Mouse (Mus musculus): ENCODE data around the gene Arhgap35. TPM values are rescaled to one million over a fixed set of nuclear protein-coding genes. Genes with fewer than 3 reads are reported as not detected.

Gene Arhgap35
- total and polyA plus RNA-seq, 2 experiments from 2014 or later: 9.7 to 57.5 TPM

- Histone ChIP-seq H3K4me2 (ENCODE audit: low read depth, low read length) (peak overlapping the region; percentile 22; the same call in 1 of the 2 replicates), H3K27me3 (ENCODE audit: control insufficient read depth, insufficient read depth, low read length) (no peaks in the 10 kb centered on the region), H3K27ac (ENCODE audit: low read depth) (peak overlapping the region; percentile 79), H3K4me3 (ENCODE audit: low read depth, low read length) (no peak overlapping the region), H3K9ac (replicated peaks; ENCODE audit: low read depth, low read length) (no peak overlapping the region), H3K36me3 (replicated peaks; ENCODE audit: control insufficient read depth, insufficient read depth, low read length) (0 out of 2 replicates have a peak, but pooled peaks cover 5% of the 10 kb centered on the region), H3K9me3 (replicated peaks; ENCODE audit: control insufficient read depth, low read length) (no peaks in the 10 kb centered on the region), H3K4me1 (ENCODE audit: control insufficient read depth, insufficient read depth) (peaks cover 36% of the 10 kb centered on the region)
- no peak for TF ChIP-seq EP300 (IDR thresholded peaks at IDR 0.05; ENCODE audit: low read depth)
- TF ChIP-seq CTCF (IDR thresholded peaks at IDR 0.05; ENCODE audit: low read depth): no peak
- peak; percentile 65 for DNase-seq (ENCODE audit: low spot score)
- ATAC-seq (ENCODE audit: insufficient read depth, low read depth): peak; percentile 75
- WGBS: 13% methylated on average over 4 of the region's 4 CpGs
These were observed 13.1 kb downstream of the Arhgap35 start for GRCm38 (mm10) chr7:16601683-16602102.

DNA sequence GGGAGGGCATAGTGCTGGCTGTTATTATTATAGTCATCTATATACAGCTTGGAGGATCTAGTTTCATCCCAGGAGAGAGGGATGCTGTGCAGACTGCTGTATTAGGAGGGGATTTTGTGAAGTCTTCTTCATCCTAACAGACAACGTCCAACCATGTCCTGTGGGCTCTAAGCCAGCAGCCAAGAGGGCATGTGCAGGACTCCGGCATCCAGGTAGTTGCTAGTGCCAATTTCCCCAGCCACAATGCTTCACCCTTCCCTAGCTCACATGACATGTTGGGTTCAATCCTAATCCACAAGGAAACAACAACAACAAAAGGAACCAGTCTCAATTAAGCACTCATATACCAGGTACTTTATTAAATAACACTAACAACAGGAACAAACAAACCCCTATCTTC lies 15.8 kb downstream of the Arhgap35 start:
- Histone ChIP-seq H3K4me3 (ENCODE audit: low read depth, low read length) (no peak overlapping the region), H3K4me1 (ENCODE audit: control insufficient read depth, insufficient read depth) (peaks cover 36% of the 10 kb centered on the region), H3K27ac (ENCODE audit: low read depth) (no peak overlapping the region), H3K9me3 (replicated peaks; ENCODE audit: control insufficient read depth, low read length) (no peaks in the 10 kb centered on the region), H3K4me2 (ENCODE audit: low read depth, low read length) (no peak overlapping the region), H3K36me3 (replicated peaks; ENCODE audit: control insufficient read depth, insufficient read depth, low read length) (0 out of 2 replicates have a peak, but pooled peaks cover 9% of the 10 kb centered on the region), H3K27me3 (ENCODE audit: control insufficient read depth, insufficient read depth, low read length) (no peaks in the 10 kb centered on the region), H3K9ac (replicated peaks; ENCODE audit: low read depth, low read length) (no peak overlapping the region)
- no peak for DNase-seq (ENCODE audit: low spot score)
- 31% methylated on average over 2 of the region's 2 CpGs for WGBS
- no peak for ATAC-seq (ENCODE audit: insufficient read depth, low read depth)
- TF ChIP-seq EP300 (IDR thresholded peaks at IDR 0.05; ENCODE audit: low read depth): no peak
- TF ChIP-seq CTCF (IDR thresholded peaks at IDR 0.05; ENCODE audit: low read depth): no peak

DNA sequence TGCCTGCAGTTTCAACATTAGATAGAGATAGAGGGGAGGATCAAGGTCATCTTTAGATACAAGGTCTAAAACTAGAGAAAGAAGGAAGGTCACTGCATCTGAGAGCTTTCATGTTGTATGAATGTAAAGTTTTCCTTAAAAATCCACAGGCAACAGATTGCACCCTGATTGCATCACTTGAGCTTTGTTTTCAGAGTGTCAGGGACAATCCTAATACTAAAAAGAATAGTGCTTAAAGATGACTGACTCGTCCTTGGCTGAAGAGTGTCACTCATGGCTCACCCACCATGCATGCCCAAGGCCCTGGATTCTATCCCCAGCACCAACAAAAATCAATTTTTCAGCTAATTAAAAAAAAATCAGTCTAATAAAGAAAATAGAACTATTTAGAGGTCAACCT lies 23.5 kb downstream of the Arhgap35 start:
- peak overlapping the region; percentile 38; the same call in 1 of the 2 replicates for H3K27ac ChIP-seq (ENCODE audit: low read depth)

DNA sequence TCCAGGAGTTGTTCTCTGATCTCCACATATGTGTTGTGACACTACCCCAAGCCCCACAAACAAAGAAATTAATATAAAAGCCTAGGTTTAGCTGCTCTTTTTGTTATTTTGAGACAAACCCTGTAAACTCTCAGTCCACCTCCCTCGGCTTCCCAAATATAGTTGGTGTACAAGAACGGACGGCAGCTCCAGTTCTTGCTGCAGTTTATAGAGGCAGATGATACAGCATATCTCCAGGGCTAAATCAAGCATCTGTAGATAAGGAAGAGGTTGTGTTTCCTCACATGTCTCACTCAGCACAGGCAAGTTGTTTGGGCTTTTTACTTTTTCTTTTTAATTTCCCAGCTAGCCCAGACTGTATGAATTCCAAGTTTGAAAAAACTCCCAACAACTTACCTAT lies 27.1 kb downstream of the Arhgap35 start:
- H3K4me2 ChIP-seq (ENCODE audit: low read depth, low read length): no peak overlapping the region
- 28% methylated on average over 3 of the region's 3 CpGs for WGBS
- no peaks in the 10 kb centered on the region for H3K27me3 ChIP-seq (ENCODE audit: control insufficient read depth, insufficient read depth, low read length)
- H3K9ac ChIP-seq (replicated peaks; ENCODE audit: low read depth, low read length): no peak overlapping the region
- TF ChIP-seq EP300 (IDR thresholded peaks at IDR 0.05; ENCODE audit: low read depth) (no peak), CTCF (IDR thresholded peaks at IDR 0.05; ENCODE audit: low read depth) (no peak)
- H3K9me3 ChIP-seq (replicated peaks; ENCODE audit: control insufficient read depth, low read length): no peaks in the 10 kb centered on the region
- no peak overlapping the region for H3K4me3 ChIP-seq (ENCODE audit: low read depth, low read length)
- peak overlapping the region; percentile 63 for H3K27ac ChIP-seq (ENCODE audit: low read depth)
- H3K36me3 ChIP-seq (replicated peaks; ENCODE audit: control insufficient read depth, insufficient read depth, low read length): no peaks in the 10 kb centered on the region
- DNase-seq (ENCODE audit: low spot score) (no peak), ATAC-seq (ENCODE audit: insufficient read depth, low read depth) (no peak)
- peaks cover 85% of the 10 kb centered on the region for H3K4me1 ChIP-seq (ENCODE audit: control insufficient read depth, insufficient read depth)

More for the DNA sequence above, 23.5 kb downstream of the Arhgap35 start:
- 45% methylated on average over 1 of the region's 1 CpGs for WGBS
- Histone ChIP-seq H3K9ac (replicated peaks; ENCODE audit: low read depth, low read length) (no peak overlapping the region), H3K27me3 (ENCODE audit: control insufficient read depth, insufficient read depth, low read length) (no peaks in the 10 kb centered on the region), H3K9me3 (replicated peaks; ENCODE audit: control insufficient read depth, low read length) (no peaks in the 10 kb centered on the region), H3K4me2 (ENCODE audit: low read depth, low read length) (no peak overlapping the region), H3K4me1 (ENCODE audit: control insufficient read depth, insufficient read depth) (peaks cover 54% of the 10 kb centered on the region), H3K4me3 (ENCODE audit: low read depth, low read length) (no peak overlapping the region), H3K36me3 (replicated peaks; ENCODE audit: control insufficient read depth, insufficient read depth, low read length) (0 out of 2 replicates have a peak, but pooled peaks cover 4% of the 10 kb centered on the region)
- no peak for ATAC-seq (ENCODE audit: insufficient read depth, low read depth)
- no peak for DNase-seq (ENCODE audit: low spot score)
- no peak for TF ChIP-seq CTCF (IDR thresholded peaks at IDR 0.05; ENCODE audit: low read depth)
- no peak for TF ChIP-seq EP300 (IDR thresholded peaks at IDR 0.05; ENCODE audit: low read depth)

- Histone ChIP-seq H3K4me3 (ENCODE audit: low read depth, low read length) (no peak overlapping the region), H3K27ac (ENCODE audit: low read depth) (peak overlapping the region; percentile 98), H3K4me1 (ENCODE audit: control insufficient read depth, insufficient read depth) (peaks cover 89% of the 10 kb centered on the region), H3K9ac (replicated peaks; ENCODE audit: low read depth, low read length) (no peak overlapping the region), H3K9me3 (replicated peaks; ENCODE audit: control insufficient read depth, low read length) (no peaks in the 10 kb centered on the region), H3K4me2 (ENCODE audit: low read depth, low read length) (no peak overlapping the region), H3K27me3 (ENCODE audit: control insufficient read depth, insufficient read depth, low read length) (no peaks in the 10 kb centered on the region), H3K36me3 (replicated peaks; ENCODE audit: control insufficient read depth, insufficient read depth, low read length) (no peaks in the 10 kb centered on the region)
- peak; percentile 4; the same call in 1 of the 2 replicates for TF ChIP-seq EP300 (IDR thresholded peaks at IDR 0.05; ENCODE audit: low read depth)
- TF ChIP-seq CTCF (IDR thresholded peaks at IDR 0.05; ENCODE audit: low read depth): no peak
- ATAC-seq (ENCODE audit: insufficient read depth, low read depth): no peak
- no peak for DNase-seq (ENCODE audit: low spot score)
These were observed 30.4 kb downstream of the Arhgap35 start for GRCm38 (mm10) chr7:16584384-16584783.

DNA sequence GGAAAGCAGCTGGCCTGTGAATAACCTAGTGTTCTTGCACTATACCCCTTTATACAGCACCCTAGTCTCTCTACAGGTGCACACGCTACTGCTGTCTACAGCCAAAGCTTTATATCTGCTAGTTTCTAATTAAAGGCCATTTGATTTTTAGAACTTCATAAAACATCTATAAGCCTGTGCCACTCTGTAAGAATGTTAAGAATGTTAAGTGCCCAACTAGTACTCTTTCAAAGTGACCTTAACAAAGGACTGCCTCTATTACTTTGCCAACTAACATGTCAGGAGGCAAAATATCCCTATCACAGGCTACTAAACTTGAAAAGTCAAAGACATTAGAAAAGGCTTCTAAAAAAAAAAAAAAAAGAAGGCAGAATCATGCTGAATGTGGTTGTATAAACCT lies 31.0 kb downstream of the Arhgap35 start:
- Histone ChIP-seq H3K9ac (replicated peaks; ENCODE audit: low read depth, low read length) (no peak overlapping the region), H3K9me3 (replicated peaks; ENCODE audit: control insufficient read depth, low read length) (no peaks in the 10 kb centered on the region), H3K4me2 (ENCODE audit: low read depth, low read length) (peak overlapping the region; percentile 14; the same call in 1 of the 2 replicates), H3K36me3 (replicated peaks; ENCODE audit: control insufficient read depth, insufficient read depth, low read length) (no peaks in the 10 kb centered on the region), H3K27me3 (ENCODE audit: control insufficient read depth, insufficient read depth, low read length) (no peaks in the 10 kb centered on the region), H3K4me3 (ENCODE audit: low read depth, low read length) (no peak overlapping the region), H3K27ac (ENCODE audit: low read depth) (peak overlapping the region; percentile 98), H3K4me1 (ENCODE audit: control insufficient read depth, insufficient read depth) (peaks cover 83% of the 10 kb centered on the region)
- TF ChIP-seq EP300 (IDR thresholded peaks at IDR 0.05; ENCODE audit: low read depth) (peak; percentile 59; the same call in 1 of the 2 replicates), CTCF (IDR thresholded peaks at IDR 0.05; ENCODE audit: low read depth) (no peak)
- DNase-seq (ENCODE audit: low spot score) (peak; percentile 85), ATAC-seq (ENCODE audit: insufficient read depth, low read depth) (peak; percentile 85)
- WGBS: 55% methylated on average over 1 of the region's 1 CpGs

Measured in heart, postnatal 0 days (tissue).